Mouse (Mus musculus): ENCODE measurements around the gene Amy2a5. TPM values are rescaled to one million over a fixed set of nuclear protein-coding genes. Genes with fewer than 3 reads are reported as not detected.
"Not testable (repeated sequence)": the region's sequence is repeated elsewhere in the genome, so short reads cannot be mapped to it uniquely, and the experiment has no call there.

Gene Amy2a5
- 13.0 and 16.9 TPM in 2 replicates for polyA plus RNA-seq (2015; fragmentation: Nextera tagmentation; extraction: Ambion mirVana)

DNA sequence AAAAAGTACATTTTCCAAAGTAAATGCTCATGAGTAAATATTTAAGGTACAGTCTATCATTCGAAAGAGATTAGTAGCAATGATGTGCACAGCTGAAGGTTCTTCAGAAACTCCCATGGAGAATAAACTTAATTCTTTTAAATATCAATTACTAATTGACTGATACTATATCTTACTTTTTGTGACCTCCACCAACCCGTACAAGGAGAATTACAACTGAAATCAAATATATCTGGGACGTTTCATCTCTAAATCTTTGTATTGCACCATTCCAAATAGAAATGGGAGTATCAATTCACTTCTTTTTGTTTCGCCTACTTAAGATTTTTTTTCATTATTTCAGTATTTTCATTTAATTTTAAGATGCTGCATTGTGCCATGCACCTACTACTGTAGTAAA is at the start of gene Amy2a5:
Amy2a5 (minus strand) TSS at position 101 of the 400 bp plus-strand sequence.
- not testable (repeated sequence) for H3K27ac ChIP-seq (ENCODE audit: low read depth); H3K27me3 ChIP-seq (ENCODE audit: insufficient read depth, low read length); H3K4me2 ChIP-seq (ENCODE audit: low read depth, low read length); H3K4me1 ChIP-seq (ENCODE audit: insufficient read depth); DNase-seq; H3K36me3 ChIP-seq (replicated peaks; ENCODE audit: insufficient read depth, low read length); H3K9ac ChIP-seq (replicated peaks); ATAC-seq; H3K4me3 ChIP-seq (ENCODE audit: low read depth, low read length); H3K9me3 ChIP-seq (ENCODE audit: low read length)
- no CpG with 5 or more reads among the region's 4 CpGs for WGBS (ENCODE audit: insufficient replicate concordance)

DNA sequence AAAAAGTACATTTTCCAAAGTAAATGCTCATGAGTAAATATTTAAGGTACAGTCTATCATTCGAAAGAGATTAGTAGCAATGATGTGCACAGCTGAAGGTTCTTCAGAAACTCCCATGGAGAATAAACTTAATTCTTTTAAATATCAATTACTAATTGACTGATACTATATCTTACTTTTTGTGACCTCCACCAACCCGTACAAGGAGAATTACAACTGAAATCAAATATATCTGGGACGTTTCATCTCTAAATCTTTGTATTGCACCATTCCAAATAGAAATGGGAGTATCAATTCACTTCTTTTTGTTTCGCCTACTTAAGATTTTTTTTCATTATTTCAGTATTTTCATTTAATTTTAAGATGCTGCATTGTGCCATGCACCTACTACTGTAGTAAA is 32.7 kb upstream of the Amy2a5 start, which contains the start of gene Amy2a4:
Amy2a4 (minus strand) TSS at position 101 of the 400 bp plus-strand sequence.
- not testable (repeated sequence) for H3K4me1 ChIP-seq (ENCODE audit: insufficient read depth); H3K4me2 ChIP-seq (ENCODE audit: low read depth, low read length); DNase-seq; H3K9ac ChIP-seq (replicated peaks); H3K27ac ChIP-seq (ENCODE audit: low read depth); H3K27me3 ChIP-seq (ENCODE audit: insufficient read depth, low read length); H3K36me3 ChIP-seq (replicated peaks; ENCODE audit: insufficient read depth, low read length); H3K4me3 ChIP-seq (ENCODE audit: low read depth, low read length); ATAC-seq; H3K9me3 ChIP-seq (ENCODE audit: low read length)
- no CpG with 5 or more reads among the region's 4 CpGs for WGBS (ENCODE audit: insufficient replicate concordance)

DNA sequence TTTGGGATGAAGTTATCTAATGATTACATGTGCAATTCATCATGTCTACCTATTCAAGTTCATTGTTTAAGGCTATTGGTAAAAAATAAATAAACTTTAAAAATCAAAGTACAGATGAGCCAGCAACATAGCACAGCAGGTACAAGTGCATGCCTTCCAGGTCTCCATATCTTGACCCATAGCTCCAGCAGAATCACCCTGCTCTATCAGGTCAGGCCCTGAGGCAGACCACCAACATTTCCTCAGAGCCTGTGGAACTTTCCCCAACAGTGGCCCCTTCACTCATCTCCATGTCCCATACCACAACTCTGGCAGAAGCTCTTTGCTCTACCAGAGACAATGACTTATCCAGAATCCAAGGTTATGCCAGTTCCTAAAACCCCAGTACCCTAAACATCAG is 21.6 kb upstream of the Amy2a5 start:
- H3K4me3 ChIP-seq (ENCODE audit: low read depth, low read length); H3K27ac ChIP-seq (ENCODE audit: low read depth); H3K9me3 ChIP-seq (ENCODE audit: low read length); DNase-seq; ATAC-seq; H3K36me3 ChIP-seq (replicated peaks; ENCODE audit: insufficient read depth, low read length); H3K4me1 ChIP-seq (ENCODE audit: insufficient read depth); H3K9ac ChIP-seq (replicated peaks); H3K4me2 ChIP-seq (ENCODE audit: low read depth, low read length); H3K27me3 ChIP-seq (ENCODE audit: insufficient read depth, low read length): not testable (repeated sequence)

DNA sequence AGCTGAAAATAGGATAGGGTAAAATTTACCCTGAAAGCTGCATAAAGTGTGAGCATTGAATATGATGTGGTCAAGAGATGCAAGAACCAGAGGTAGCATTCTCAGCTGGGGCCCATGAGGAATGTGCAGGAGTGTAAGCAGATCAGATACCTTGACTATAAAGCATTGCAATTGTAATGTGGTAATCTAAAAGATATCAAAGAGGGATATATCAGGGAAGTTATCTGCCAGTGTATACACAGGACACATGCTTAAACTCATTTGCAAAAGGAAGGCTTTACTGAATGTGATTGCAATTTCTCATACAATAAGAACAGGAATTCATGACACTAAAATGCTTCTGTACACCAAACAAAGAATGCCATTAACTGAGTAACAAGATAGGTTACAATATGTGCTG is 20.9 kb upstream of the Amy2a5 start:
- H3K27ac ChIP-seq (ENCODE audit: low read depth); H3K36me3 ChIP-seq (replicated peaks; ENCODE audit: insufficient read depth, low read length); H3K27me3 ChIP-seq (ENCODE audit: insufficient read depth, low read length); H3K9me3 ChIP-seq (ENCODE audit: low read length); ATAC-seq; H3K4me2 ChIP-seq (ENCODE audit: low read depth, low read length); DNase-seq; H3K4me1 ChIP-seq (ENCODE audit: insufficient read depth); H3K9ac ChIP-seq (replicated peaks); H3K4me3 ChIP-seq (ENCODE audit: low read depth, low read length): not testable (repeated sequence)

DNA sequence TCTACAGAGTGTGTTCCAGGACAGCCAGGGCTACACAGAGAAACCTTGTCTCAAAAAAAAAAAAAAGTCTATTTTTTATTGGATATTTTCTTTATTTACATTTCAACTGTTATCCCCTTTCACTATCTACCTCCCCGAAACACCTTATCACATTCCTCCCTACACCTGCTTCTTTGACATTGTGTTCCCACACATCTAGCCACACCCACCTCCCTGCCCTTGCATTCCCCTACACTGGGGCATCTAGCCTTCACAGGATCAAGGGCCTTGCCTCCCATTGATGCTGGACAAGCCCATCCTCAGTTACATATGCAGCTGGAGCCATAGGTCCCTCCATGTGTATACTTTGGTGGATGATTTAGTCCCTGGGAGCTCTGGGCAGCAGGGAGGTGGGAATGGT is 31.5 kb downstream of the Amy2a5 start:
- H3K9ac ChIP-seq (replicated peaks): no peak overlapping the region
- no peaks in the 10 kb centered on the region for H3K27me3 ChIP-seq (ENCODE audit: insufficient read depth, low read length)
- 78% methylated on average over 1 of the region's 1 CpGs for WGBS (ENCODE audit: insufficient replicate concordance)

More for the DNA sequence above, 31.5 kb downstream of the Amy2a5 start:
- H3K9me3 ChIP-seq (ENCODE audit: low read length): no peaks in the 10 kb centered on the region
- DNase-seq: no peak
- TF ChIP-seq CTCF (IDR thresholded peaks at IDR 0.05; ENCODE audit: low read depth) (no peak), EP300 (IDR thresholded peaks at IDR 0.05; ENCODE audit: low read depth) (no peak)
- no peak overlapping the region for H3K4me3 ChIP-seq (ENCODE audit: low read depth, low read length)
- ATAC-seq: no peak
- no peaks in the 10 kb centered on the region for H3K36me3 ChIP-seq (replicated peaks; ENCODE audit: insufficient read depth, low read length)
- no peak overlapping the region for H3K4me2 ChIP-seq (ENCODE audit: low read depth, low read length)
- H3K27ac ChIP-seq (ENCODE audit: low read depth): no peak overlapping the region
- no peaks in the 10 kb centered on the region; the same call in 1 of the 2 replicates for H3K4me1 ChIP-seq (ENCODE audit: insufficient read depth)

Other genes with a start within 250 kb of the Amy2a5 start
- 0.62 and 7.0 TPM in 2 replicates for gene Amy2a4, start 32.6 kb upstream of the Amy2a5 start, polyA plus RNA-seq (2015; fragmentation: Nextera tagmentation; extraction: Ambion mirVana)
- gene Amy2a3, start 65.2 kb upstream of the Amy2a5 start, polyA plus RNA-seq (2015; fragmentation: Nextera tagmentation; extraction: Ambion mirVana): 0.62 and 7.0 TPM in 2 replicates
- gene Amy2a2, start 97.8 kb upstream of the Amy2a5 start, polyA plus RNA-seq (2015; fragmentation: Nextera tagmentation; extraction: Ambion mirVana): 0.62 and 7.0 TPM in 2 replicates